Mouse (Mus musculus): Measurements from ENCODE around the gene Sf3a1. TPM values are rescaled to one million over a fixed set of nuclear protein-coding genes. Genes with fewer than 3 reads are reported as not detected.

Gene Sf3a1
- polyA plus RNA-seq, 1 experiment from 2014 or later: 16.5 TPM

DNA sequence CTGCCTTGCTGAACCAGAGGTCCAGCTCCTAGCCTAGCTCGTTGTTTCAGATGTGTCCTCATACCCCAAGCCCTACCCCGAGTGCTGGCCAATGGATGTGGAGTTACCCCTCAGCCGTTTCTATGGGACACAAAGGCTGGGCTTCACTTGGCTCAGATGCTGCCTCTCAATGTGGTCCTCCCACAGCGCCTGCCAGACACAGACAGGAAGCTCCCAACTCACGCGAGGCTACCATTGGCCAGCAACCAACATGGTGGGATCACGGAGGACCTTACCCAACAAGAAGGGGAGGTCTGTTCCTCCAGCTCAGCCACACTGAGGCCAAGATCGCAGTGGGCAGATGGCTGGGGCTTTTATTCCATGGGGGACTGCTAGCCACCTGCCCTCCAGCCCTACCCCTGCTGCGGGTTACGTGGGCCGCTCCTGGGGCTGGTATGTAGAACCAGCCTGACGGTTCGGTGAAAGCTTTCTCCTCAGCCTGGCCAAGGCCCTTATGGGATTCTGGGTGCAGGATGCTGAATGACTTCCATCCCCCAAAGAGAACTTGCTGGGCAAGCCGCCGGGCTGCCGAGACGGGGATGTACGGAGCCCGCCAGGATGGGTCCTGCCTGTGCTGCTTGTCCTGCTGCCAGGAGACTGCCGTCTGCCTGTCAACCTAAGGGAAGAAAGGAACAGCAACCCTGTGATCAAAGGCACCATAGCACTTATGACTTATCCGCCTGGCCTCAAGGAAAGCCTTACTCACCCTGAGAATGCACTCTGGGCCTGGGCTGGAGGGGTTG, 16.7 kb upstream of the Sf3a1 start:
- Histone ChIP-seq H3K27me3 (ENCODE audit: control insufficient read depth, insufficient read depth, low read length) (no peaks in the 10 kb centered on the region), H3K4me1 (replicated peaks; ENCODE audit: control insufficient read depth, insufficient read depth) (no peaks in the 10 kb centered on the region), H3K9ac (ENCODE audit: low read length) (no peak overlapping the region), H3K9me3 (ENCODE audit: control insufficient read depth, low read length) (no peaks in the 10 kb centered on the region), H3K36me3 (ENCODE audit: control insufficient read depth, insufficient read depth, low read length) (peaks cover 21% of the 10 kb centered on the region), H3K4me3 (ENCODE audit: low read depth, low read length) (no peak overlapping the region), H3K27ac (replicated peaks) (no peak overlapping the region), H3K4me2 (replicated peaks; ENCODE audit: low read depth) (no peak overlapping the region)
- TF ChIP-seq EP300 (optimal IDR thresholded peaks at IDR 0.05) (no peak), CTCF (IDR thresholded peaks at IDR 0.05; ENCODE audit: low read depth) (no peak)
- 90% methylated on average over 21 of the region's 21 CpGs for WGBS
- DNase-seq (ENCODE audit: low spot score) (no peak), ATAC-seq (ENCODE audit: low FRiP score, low TSS enrichment) (no peak)

DNA sequence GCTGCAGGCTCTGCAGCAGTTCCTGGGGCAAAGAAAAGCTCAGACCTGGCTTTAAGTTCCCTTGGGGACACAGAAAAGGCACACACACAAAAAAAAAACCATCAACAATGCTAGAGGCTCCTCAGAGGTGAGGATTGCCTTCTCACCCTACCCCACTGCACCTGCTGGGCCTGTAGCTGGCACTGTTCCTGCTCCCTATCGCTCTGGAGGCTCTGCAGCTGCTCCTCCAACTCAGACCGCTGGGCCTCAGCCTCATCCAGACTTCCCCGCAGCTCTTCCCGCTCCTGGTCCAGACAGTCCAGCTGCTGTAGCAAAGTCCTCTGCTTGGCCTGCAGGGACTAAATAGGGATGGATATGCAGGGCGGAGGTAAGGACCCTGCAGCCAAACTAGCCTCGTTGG, 13.8 kb upstream of the Sf3a1 start:
- H3K4me2 ChIP-seq (replicated peaks; ENCODE audit: low read depth): no peak overlapping the region
- no peak overlapping the region for H3K27ac ChIP-seq (replicated peaks)
- TF ChIP-seq EP300 (optimal IDR thresholded peaks at IDR 0.05): no peak
- TF ChIP-seq CTCF (IDR thresholded peaks at IDR 0.05; ENCODE audit: low read depth): no peak
- H3K27me3 ChIP-seq (ENCODE audit: control insufficient read depth, insufficient read depth, low read length): no peaks in the 10 kb centered on the region
- WGBS: 63% methylated on average over 6 of the region's 6 CpGs
- no peaks in the 10 kb centered on the region for H3K4me1 ChIP-seq (replicated peaks; ENCODE audit: control insufficient read depth, insufficient read depth)
- H3K9me3 ChIP-seq (ENCODE audit: control insufficient read depth, low read length): no peaks in the 10 kb centered on the region
- DNase-seq (ENCODE audit: low spot score): no peak
- H3K9ac ChIP-seq (ENCODE audit: low read length): no peak overlapping the region
- H3K4me3 ChIP-seq (ENCODE audit: low read depth, low read length): no peak overlapping the region
- ATAC-seq (ENCODE audit: low FRiP score, low TSS enrichment): no peak
- peaks cover 10% of the 10 kb centered on the region for H3K36me3 ChIP-seq (ENCODE audit: control insufficient read depth, insufficient read depth, low read length)

DNA sequence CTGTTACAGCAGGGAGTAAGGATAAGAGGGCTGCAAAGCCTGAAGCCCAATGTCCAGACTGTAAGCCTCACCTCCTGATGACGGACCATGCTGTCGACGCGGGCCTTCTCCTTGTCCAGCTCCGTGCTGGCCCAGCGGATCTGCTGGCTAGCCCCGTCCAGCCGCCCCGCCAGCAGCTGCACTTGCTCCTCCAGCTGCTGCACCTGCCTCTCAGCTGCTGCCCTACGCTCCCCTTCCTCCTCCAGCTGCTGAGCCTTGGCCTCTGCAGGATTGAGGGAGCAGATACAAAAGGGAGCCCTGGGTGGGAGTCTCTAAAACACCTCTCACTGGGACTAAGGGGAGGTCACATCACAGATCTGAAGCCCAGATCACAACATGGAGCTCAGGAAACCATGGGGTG, 13.1 kb upstream of the Sf3a1 start:
- Histone ChIP-seq H3K27ac (replicated peaks) (no peak overlapping the region), H3K4me1 (replicated peaks; ENCODE audit: control insufficient read depth, insufficient read depth) (no peaks in the 10 kb centered on the region), H3K36me3 (ENCODE audit: control insufficient read depth, insufficient read depth, low read length) (peaks cover 10% of the 10 kb centered on the region; the same call in 1 of the 2 replicates), H3K4me2 (replicated peaks; ENCODE audit: low read depth) (no peak overlapping the region), H3K9me3 (ENCODE audit: control insufficient read depth, low read length) (no peaks in the 10 kb centered on the region), H3K4me3 (ENCODE audit: low read depth, low read length) (no peak overlapping the region), H3K27me3 (ENCODE audit: control insufficient read depth, insufficient read depth, low read length) (no peaks in the 10 kb centered on the region), H3K9ac (ENCODE audit: low read length) (no peak overlapping the region)
- no peak for TF ChIP-seq CTCF (IDR thresholded peaks at IDR 0.05; ENCODE audit: low read depth)
- TF ChIP-seq EP300 (optimal IDR thresholded peaks at IDR 0.05): no peak
- 89% methylated on average over 10 of the region's 10 CpGs for WGBS
- no peak for DNase-seq (ENCODE audit: low spot score)
- ATAC-seq (ENCODE audit: low FRiP score, low TSS enrichment): no peak

DNA sequence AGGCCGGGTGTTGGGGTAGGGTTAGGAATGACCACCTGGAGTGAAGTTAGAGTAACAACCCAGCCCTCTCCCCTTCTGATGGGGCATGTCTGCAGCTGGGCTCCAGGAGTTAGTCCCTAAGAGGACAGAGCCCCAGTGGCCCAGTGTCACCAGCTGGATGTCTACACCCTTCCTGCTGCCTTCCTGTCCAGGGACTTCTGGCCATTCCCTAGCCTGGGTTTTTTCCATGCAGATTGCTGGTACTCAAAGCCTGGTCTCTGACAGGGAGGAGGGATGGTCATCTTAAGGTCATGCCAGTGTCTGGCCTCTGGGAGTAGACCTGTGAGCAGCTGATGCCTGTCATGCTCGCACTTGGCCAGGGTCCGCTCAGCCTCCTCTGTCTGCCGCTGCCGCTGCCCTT, 12.0 kb upstream of the Sf3a1 start:
- H3K27ac ChIP-seq (replicated peaks): no peak overlapping the region

DNA sequence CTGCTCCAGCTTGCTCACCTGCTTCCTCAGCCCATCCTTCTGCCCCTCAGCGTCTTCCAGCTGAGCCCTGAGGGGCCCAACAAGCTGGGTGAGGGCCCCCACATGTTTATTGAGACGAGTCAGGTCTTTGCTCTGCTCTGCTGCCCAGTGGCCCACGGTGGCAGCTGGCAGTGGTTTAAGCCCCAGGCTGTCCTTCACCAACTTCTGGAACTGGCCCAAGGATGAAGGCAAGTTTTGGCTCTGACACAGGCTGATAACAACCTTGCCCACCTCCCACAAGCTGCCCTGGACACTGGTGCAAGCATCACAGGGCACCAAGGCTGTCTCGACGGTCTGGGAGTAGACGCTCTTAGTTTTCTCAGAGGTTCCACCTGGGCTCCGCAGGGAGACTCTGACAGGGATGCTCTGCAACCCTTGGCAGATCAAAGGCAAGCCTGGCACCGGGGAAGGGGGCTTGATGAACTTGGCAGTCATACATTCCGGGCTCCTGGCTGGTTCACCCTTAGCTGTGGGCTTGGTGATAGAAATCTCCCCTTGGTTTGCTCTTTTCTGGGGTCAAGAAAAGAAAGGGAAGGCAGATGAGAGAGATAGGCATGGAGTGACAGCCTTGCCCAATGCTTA, 11.5 kb upstream of the Sf3a1 start:
- H3K27ac ChIP-seq (replicated peaks): no peak overlapping the region
- no peak overlapping the region for H3K4me2 ChIP-seq (replicated peaks; ENCODE audit: low read depth)
- H3K27me3 ChIP-seq (ENCODE audit: control insufficient read depth, insufficient read depth, low read length): no peaks in the 10 kb centered on the region
- ATAC-seq (ENCODE audit: low FRiP score, low TSS enrichment) (no peak), DNase-seq (ENCODE audit: low spot score) (no peak)
- TF ChIP-seq CTCF (IDR thresholded peaks at IDR 0.05; ENCODE audit: low read depth): no peak
- no peak for TF ChIP-seq EP300 (optimal IDR thresholded peaks at IDR 0.05)
- no peaks in the 10 kb centered on the region; the same call in 1 of the 2 replicates for H3K36me3 ChIP-seq (ENCODE audit: control insufficient read depth, insufficient read depth, low read length)
- H3K4me3 ChIP-seq (ENCODE audit: low read depth, low read length): no peak overlapping the region
- no peaks in the 10 kb centered on the region for H3K9me3 ChIP-seq (ENCODE audit: control insufficient read depth, low read length)
- no peaks in the 10 kb centered on the region for H3K4me1 ChIP-seq (replicated peaks; ENCODE audit: control insufficient read depth, insufficient read depth)
- 83% methylated on average over 9 of the region's 9 CpGs for WGBS
- H3K9ac ChIP-seq (ENCODE audit: low read length): no peak overlapping the region

More for the DNA sequence above, 12.0 kb upstream of the Sf3a1 start:
- H3K9ac ChIP-seq (ENCODE audit: low read length): no peak overlapping the region
- 82% methylated on average over 5 of the region's 5 CpGs for WGBS
- H3K4me2 ChIP-seq (replicated peaks; ENCODE audit: low read depth): no peak overlapping the region
- no peaks in the 10 kb centered on the region for H3K9me3 ChIP-seq (ENCODE audit: control insufficient read depth, low read length)
- no peak for TF ChIP-seq EP300 (optimal IDR thresholded peaks at IDR 0.05)
- TF ChIP-seq CTCF (IDR thresholded peaks at IDR 0.05; ENCODE audit: low read depth): no peak
- ATAC-seq (ENCODE audit: low FRiP score, low TSS enrichment) (no peak), DNase-seq (ENCODE audit: low spot score) (no peak)
- H3K4me3 ChIP-seq (ENCODE audit: low read depth, low read length): no peak overlapping the region
- H3K36me3 ChIP-seq (ENCODE audit: control insufficient read depth, insufficient read depth, low read length): peaks cover 5% of the 10 kb centered on the region; the same call in 1 of the 2 replicates
- H3K4me1 ChIP-seq (replicated peaks; ENCODE audit: control insufficient read depth, insufficient read depth): no peaks in the 10 kb centered on the region
- H3K27me3 ChIP-seq (ENCODE audit: control insufficient read depth, insufficient read depth, low read length): no peaks in the 10 kb centered on the region

DNA sequence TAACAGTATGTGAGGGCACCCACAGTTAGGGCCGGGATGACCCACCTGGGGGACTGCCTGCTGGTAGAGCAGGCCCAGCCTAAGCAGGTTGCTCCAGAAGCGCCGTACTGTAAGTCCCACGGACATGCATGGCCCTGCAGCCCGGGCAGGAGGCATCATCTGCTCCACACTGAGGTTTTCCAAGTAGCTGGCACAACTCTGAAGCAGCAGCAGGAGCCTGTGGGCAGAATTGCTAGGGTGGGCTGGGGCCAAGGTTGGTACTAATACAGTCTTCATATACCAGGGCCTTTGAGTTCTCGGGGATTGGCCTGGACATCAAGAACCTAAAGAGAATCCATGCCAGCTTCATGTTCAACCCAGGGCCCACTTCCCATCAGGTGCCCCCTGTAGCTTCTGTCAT, 10.3 kb upstream of the Sf3a1 start:
- WGBS: 93% methylated on average over 6 of the region's 6 CpGs
- Histone ChIP-seq H3K9ac (ENCODE audit: low read length) (no peak overlapping the region), H3K4me3 (ENCODE audit: low read depth, low read length) (no peak overlapping the region), H3K27ac (replicated peaks) (no peak overlapping the region), H3K9me3 (ENCODE audit: control insufficient read depth, low read length) (no peaks in the 10 kb centered on the region), H3K27me3 (ENCODE audit: control insufficient read depth, insufficient read depth, low read length) (no peaks in the 10 kb centered on the region), H3K4me2 (replicated peaks; ENCODE audit: low read depth) (no peak overlapping the region), H3K4me1 (replicated peaks; ENCODE audit: control insufficient read depth, insufficient read depth) (no peaks in the 10 kb centered on the region), H3K36me3 (ENCODE audit: control insufficient read depth, insufficient read depth, low read length) (no peaks in the 10 kb centered on the region; the same call in 1 of the 2 replicates)
- no peak for ATAC-seq (ENCODE audit: low FRiP score, low TSS enrichment)
- no peak for DNase-seq (ENCODE audit: low spot score)
- no peak for TF ChIP-seq EP300 (optimal IDR thresholded peaks at IDR 0.05)
- no peak for TF ChIP-seq CTCF (IDR thresholded peaks at IDR 0.05; ENCODE audit: low read depth)

Measured in stomach, postnatal 0 days (tissue).